Mouse (Mus musculus): ENCODE measurements around the gene Cd209f. TPM values are rescaled to one million over a fixed set of nuclear protein-coding genes. Genes with fewer than 3 reads are reported as not detected.

Gene Cd209f
- not detected for total RNA-seq (2023)

GRCm38 (mm10) chr8:4105735-4106134, at the start of gene Cd209f:
Gene Cd209f, minus strand, starts transcription at chr8:4105835.

DNA sequence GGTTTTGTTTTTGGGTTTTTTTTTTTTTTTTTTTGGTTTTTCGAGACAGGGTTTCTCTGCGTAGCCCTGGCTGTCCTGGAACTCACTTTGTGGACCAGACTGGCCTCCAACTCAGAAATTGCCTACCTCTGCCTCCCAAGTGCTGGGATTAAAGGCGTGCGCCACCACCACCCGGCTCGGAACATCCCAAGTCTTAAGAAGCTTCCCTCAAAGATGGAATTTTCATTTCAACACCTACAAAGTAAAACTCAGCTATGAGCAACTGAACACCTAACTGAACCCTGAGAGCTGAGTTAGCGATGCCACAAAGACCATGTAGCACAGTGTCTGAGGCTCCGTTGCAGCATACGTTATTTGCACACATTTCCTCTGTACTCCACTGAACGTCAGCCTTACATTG, 28.2 kb upstream of the Cd209f start, which contains the start of gene Cd209g:
Gene Cd209g, plus strand, starts transcription at position 301 of the 400 bp plus-strand sequence.

Other genes starting within 250 kb of the Cd209f start
- gene Cd209d, start 227.3 kb downstream of the Cd209f start, total RNA-seq (2023): not detected
- gene Cd209b, start 179.0 kb downstream of the Cd209f start, total RNA-seq (2023): not detected
- not detected for gene Cd209c, start 151.1 kb downstream of the Cd209f start, total RNA-seq (2023)
- gene Cd209g, start 28.3 kb upstream of the Cd209f start, total RNA-seq (2023): not detected
- gene Evi5l, start 60.7 kb upstream of the Cd209f start, total RNA-seq (2023): 17.2 TPM
- gene Prr36, start 111.6 kb upstream of the Cd209f start, total RNA-seq (2023): not detected
- not detected for gene Lrrc8e, start 121.0 kb upstream of the Cd209f start, total RNA-seq (2023)
- 127 TPM for gene Map2k7, start 132.9 kb upstream of the Cd209f start, total RNA-seq (2023)
- not detected for gene Gm49320, start 133.0 kb upstream of the Cd209f start, total RNA-seq (2023)
- 36.3 TPM for gene Tgfbr3l, start 142.4 kb upstream of the Cd209f start, total RNA-seq (2023)
- gene Snapc2, start 147.2 kb upstream of the Cd209f start, total RNA-seq (2023): 12.7 TPM
- 2.0 TPM for gene Ctxn1, start 153.4 kb upstream of the Cd209f start, total RNA-seq (2023)
- 98.9 TPM for gene Timm44, start 170.1 kb upstream of the Cd209f start, total RNA-seq (2023)
- 17.6 TPM for gene Ccl25, start 219.4 kb upstream of the Cd209f start, total RNA-seq (2023)
- gene Elavl1, start 219.6 kb upstream of the Cd209f start, total RNA-seq (2023): 91.2 TPM

All from CD8-positive naive resting alpha-beta T cell, adult 57 days (primary cell).